Mouse (Mus musculus) embryonic facial prominence, embryonic 14.5 days (tissue): ENCODE measurements around the gene Tcp11l2. TPM values are rescaled to one million over a fixed set of nuclear protein-coding genes. Genes with fewer than 3 reads are reported as not detected.

ENCODE experiments used
- ATAC-seq: fragments of 200-750 bp; cut with Nextera tagmentation; 2 replicates; pipeline ENCODE4 v1.8.0; 2017; ENCODE audit warnings: low read depth, moderate number of reproducible peaks, moderate TSS enrichment
- DNase-seq: peaks from one replicate; pipeline ENCODE4 v3.0.0-alpha.2; 2015; ENCODE audit warnings: low spot score
- H3K27ac ChIP-seq: fragments of 300-500 bp; sonication (generic); replicated peaks from 2 replicates; pipeline ENCODE4 v1.5.1; 2014; ENCODE audit warnings: low read depth, mild to moderate bottlenecking, low read length, moderate library complexity
- H3K27me3 ChIP-seq: fragments of 300-500 bp; sonication (generic); replicated peaks from 2 replicates; pipeline ENCODE4 v1.6.1; 2014; ENCODE audit warnings: low read length; ENCODE audit not compliant: control insufficient read depth, insufficient read depth
- H3K36me3 ChIP-seq: fragments of 300-500 bp; sonication (generic); 2 replicates; pipeline ENCODE4 v1.6.1; 2014; ENCODE audit warnings: low read length, mixed read lengths; ENCODE audit not compliant: control insufficient read depth, insufficient read depth
- H3K4me1 ChIP-seq: fragments of 300-500 bp; sonication (generic); 2 replicates; pipeline ENCODE4 v1.6.1; 2014; ENCODE audit warnings: antibody characterized with exemption, low read length; ENCODE audit not compliant: control insufficient read depth, insufficient read depth
- H3K4me2 ChIP-seq: fragments of 300-500 bp; sonication (generic); 2 replicates; pipeline ENCODE4 v1.6.1; 2014; ENCODE audit warnings: low read depth, mild to moderate bottlenecking, low read length, moderate library complexity, mixed read lengths
- H3K4me3 ChIP-seq: fragments of 300-500 bp; sonication (generic); 2 replicates; pipeline ENCODE4 v1.5.1; 2014; ENCODE audit warnings: low read depth, mild to moderate bottlenecking, low read length
- H3K9ac ChIP-seq: fragments of 300-500 bp; sonication (generic); 2 replicates; pipeline ENCODE4 v1.6.1; 2014; ENCODE audit warnings: low read depth, mild to moderate bottlenecking, low read length, moderate library complexity, mixed read lengths
- H3K9me3 ChIP-seq: fragments of 300-500 bp; sonication (generic); 2 replicates; pipeline ENCODE4 v1.6.1; 2016; ENCODE audit warnings: low read length; ENCODE audit not compliant: control insufficient read depth
- WGBS: fragments of 180-500 bp; shearing (Covaris S2); extraction: QIAGEN DNeasy Blood & Tissue Kit; methylation state at CpG from one replicate; pipeline ENCODE4 v1.1.7; 2014; 5-methylcytosine and 5-hydroxymethylcytosine counted together
- polyA plus RNA-seq: library from polyadenylated mRNA; unstranded; fragments of >200 nt; fragmentation: Nextera tagmentation; extraction: Ambion mirVana; gene quantifications from 2 replicates; pipeline ENCODE4 v1.2.1, GENCODE M21; 2014

Gene Tcp11l2
- polyA plus RNA-seq, 1 experiment from 2014 or later = 20.3 TPM

DNA sequence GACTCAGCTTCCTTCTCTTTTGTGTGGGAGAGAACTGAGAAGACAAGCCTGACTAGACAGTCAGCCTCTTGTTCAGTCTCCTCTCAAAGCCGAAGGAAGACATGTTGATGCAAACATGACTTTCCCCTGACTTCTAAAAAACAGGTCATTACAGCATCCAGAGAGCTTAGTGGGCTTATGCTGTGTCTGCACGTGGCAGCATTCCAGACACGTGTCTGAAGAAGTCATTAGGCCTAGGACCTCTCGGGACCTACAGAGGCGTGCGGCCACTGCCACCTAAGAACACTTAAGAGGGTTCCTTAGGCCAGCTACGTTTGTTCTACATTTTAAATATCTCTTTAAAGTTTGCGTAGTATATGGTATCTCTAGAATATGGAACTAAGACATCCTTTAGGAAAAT is 69.5 kb downstream of the Tcp11l2 start:
- Histone ChIP-seq H3K4me1 (no peaks in the 10 kb centered on the region), H3K36me3 (peaks cover 25% of the 10 kb centered on the region), H3K9ac (no peak overlapping the region), H3K4me3 (no peak overlapping the region), H3K27ac (no peak overlapping the region), H3K4me2 (no peak overlapping the region), H3K27me3 (no peaks in the 10 kb centered on the region), H3K9me3 (no peaks in the 10 kb centered on the region)
- no peak for DNase-seq
- WGBS = 78% methylated on average over 8 of the region's 8 CpGs
- no peak for ATAC-seq

DNA sequence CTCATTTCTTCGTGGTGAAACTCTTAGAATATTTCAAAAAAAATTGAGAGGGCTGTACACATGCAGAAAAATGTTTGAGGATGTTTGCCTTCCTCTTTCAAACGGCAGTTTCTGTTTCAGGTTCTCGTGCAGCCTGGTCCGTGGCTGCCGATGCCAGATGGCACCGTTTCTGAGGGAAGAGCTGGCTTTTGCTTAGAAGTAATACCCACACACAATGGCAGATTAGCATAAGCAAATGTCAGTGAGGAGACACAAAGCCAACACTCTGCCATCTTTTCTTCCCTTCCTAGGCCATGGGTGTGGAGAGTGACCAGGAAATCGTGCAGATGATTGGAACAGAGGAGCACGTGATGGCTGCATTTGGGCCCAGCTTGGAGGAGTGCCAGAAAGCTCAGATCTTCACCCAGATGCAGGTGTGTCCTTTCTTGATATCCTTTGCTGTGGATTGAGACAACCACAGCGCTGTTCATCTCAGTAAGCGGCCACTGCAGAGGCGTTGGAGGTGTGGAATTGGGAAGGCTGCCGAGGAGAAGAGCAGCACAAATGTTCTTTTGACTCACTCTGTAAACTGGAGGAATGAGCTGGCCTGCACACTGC is 70.2 kb downstream of the Tcp11l2 start:
- H3K9me3 ChIP-seq = no peaks in the 10 kb centered on the region
- 85% methylated on average over 12 of the region's 12 CpGs for WGBS
- H3K4me3 ChIP-seq = no peak overlapping the region
- H3K4me1 ChIP-seq = no peaks in the 10 kb centered on the region
- no peak overlapping the region for H3K4me2 ChIP-seq
- no peak for DNase-seq
- H3K9ac ChIP-seq = no peak overlapping the region
- peaks cover 22% of the 10 kb centered on the region for H3K36me3 ChIP-seq
- no peaks in the 10 kb centered on the region for H3K27me3 ChIP-seq
- H3K27ac ChIP-seq = no peak overlapping the region
- no peak for ATAC-seq

- Histone ChIP-seq H3K9me3 (no peaks in the 10 kb centered on the region), H3K27ac (no peak overlapping the region), H3K36me3 (peaks cover 22% of the 10 kb centered on the region), H3K4me3 (no peak overlapping the region), H3K4me1 (no peaks in the 10 kb centered on the region), H3K27me3 (no peaks in the 10 kb centered on the region), H3K9ac (no peak overlapping the region), H3K4me2 (no peak overlapping the region)
- ATAC-seq (no peak), DNase-seq (no peak)
- 85% methylated on average over 5 of the region's 5 CpGs for WGBS
Observed at GRCm38 (mm10) chr10:84647264-84647663, 70.8 kb downstream of the Tcp11l2 start.

GRCm38 (mm10) chr10:84648911-84649310 is 72.5 kb downstream of the Tcp11l2 start:
- no peaks in the 10 kb centered on the region for H3K9me3 ChIP-seq
- WGBS = 84% methylated on average over 4 of the region's 4 CpGs
- ATAC-seq = no peak
- H3K4me3 ChIP-seq = no peak overlapping the region
- no peaks in the 10 kb centered on the region for H3K4me1 ChIP-seq
- H3K36me3 ChIP-seq = peaks cover 22% of the 10 kb centered on the region
- DNase-seq = no peak
- no peak overlapping the region for H3K27ac ChIP-seq
- H3K9ac ChIP-seq = no peak overlapping the region
- no peak overlapping the region for H3K4me2 ChIP-seq
- H3K27me3 ChIP-seq = no peaks in the 10 kb centered on the region

DNA sequence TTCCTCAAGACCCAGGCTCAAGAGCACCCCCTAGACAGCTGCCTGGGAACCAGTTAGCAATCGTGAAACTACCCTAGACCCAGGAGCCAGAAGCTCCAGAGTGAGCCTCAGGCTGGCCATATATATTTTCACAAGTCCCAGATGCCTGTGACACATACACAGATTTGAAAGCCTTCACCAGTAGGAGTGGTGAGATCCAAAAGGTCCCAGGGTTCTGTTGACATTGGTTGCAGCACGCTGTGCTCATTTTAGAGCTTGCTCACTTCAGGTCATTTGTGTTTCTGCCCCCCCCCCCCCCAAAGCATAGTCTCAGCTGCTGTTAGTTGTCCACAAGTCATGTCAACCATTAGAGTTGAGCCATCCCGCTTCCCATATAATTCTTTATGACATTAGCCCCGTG is 77.6 kb downstream of the Tcp11l2 start:
- 78% methylated on average over 4 of the region's 4 CpGs for WGBS
- no peak for ATAC-seq
- Histone ChIP-seq H3K9me3 (no peaks in the 10 kb centered on the region), H3K9ac (no peak overlapping the region), H3K4me1 (no peaks in the 10 kb centered on the region), H3K27me3 (no peaks in the 10 kb centered on the region), H3K36me3 (peaks cover 5% of the 10 kb centered on the region; the same call in 1 of the 2 replicates), H3K4me2 (no peak overlapping the region), H3K4me3 (no peak overlapping the region), H3K27ac (no peak overlapping the region)
- DNase-seq = no peak

DNA sequence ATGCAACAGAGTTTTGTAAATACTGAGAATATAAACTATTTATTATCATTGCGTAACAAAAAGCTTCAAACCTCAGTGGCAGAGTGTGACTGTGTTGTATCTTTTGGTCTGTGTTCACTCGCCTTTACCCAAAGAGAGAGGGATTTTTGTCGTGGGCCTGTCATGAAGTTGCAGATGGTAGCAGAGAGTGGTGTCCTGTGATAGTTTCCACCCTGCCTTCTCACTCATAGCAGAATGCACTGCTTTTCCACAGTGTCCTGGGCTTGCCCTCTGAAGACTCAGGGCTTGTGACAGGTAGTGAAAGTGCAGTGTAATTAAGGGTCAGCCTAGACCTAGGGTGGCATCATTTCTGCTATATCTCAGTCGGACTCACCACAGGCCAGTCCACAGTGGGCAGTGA is 78.3 kb downstream of the Tcp11l2 start:
- DNase-seq (no peak), ATAC-seq (no peak)
- Histone ChIP-seq H3K4me2 (no peak overlapping the region), H3K9ac (no peak overlapping the region), H3K36me3 (peaks cover 5% of the 10 kb centered on the region; the same call in 1 of the 2 replicates), H3K27ac (no peak overlapping the region), H3K27me3 (no peaks in the 10 kb centered on the region), H3K4me1 (no peaks in the 10 kb centered on the region), H3K4me3 (no peak overlapping the region), H3K9me3 (no peaks in the 10 kb centered on the region)
- WGBS = 87% methylated on average over 4 of the region's 4 CpGs

DNA sequence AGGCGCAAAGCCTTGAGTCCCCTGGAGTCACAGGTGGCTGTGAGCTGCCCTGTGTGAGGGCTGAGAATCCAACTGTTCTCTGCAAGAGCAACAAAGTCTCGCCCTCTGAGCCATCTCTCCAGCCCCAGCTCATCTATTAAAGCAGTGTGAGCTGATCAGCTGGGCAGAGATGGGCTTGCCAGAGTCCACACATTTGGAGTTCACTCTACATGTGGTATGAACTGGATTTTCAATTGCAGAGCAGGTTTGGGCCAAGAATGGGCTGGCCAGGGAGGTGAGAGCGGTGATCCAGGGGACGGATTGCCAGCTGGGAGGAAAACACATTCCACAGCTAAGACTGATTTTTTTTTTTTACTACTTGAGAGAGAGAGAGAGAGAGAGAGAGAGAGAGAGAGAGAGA is 80.2 kb downstream of the Tcp11l2 start:
- DNase-seq (peak; percentile 7), ATAC-seq (no peak)
- Histone ChIP-seq H3K9ac (no peak overlapping the region), H3K4me2 (no peak overlapping the region), H3K27me3 (no peaks in the 10 kb centered on the region), H3K4me1 (no peaks in the 10 kb centered on the region), H3K9me3 (no peaks in the 10 kb centered on the region), H3K36me3 (peaks cover 17% of the 10 kb centered on the region), H3K4me3 (no peak overlapping the region), H3K27ac (no peak overlapping the region)
- WGBS = 83% methylated on average over 4 of the region's 4 CpGs

GRCm38 (mm10) chr10:84657437-84658087 is 81.1 kb downstream of the Tcp11l2 start:
- Histone ChIP-seq H3K4me3 (no peak overlapping the region), H3K9me3 (no peaks in the 10 kb centered on the region)

More at GRCm38 (mm10) chr10:84657437-84658087, 81.1 kb downstream of the Tcp11l2 start:
- Histone ChIP-seq H3K27me3 (no peaks in the 10 kb centered on the region), H3K4me2 (no peak overlapping the region), H3K36me3 (peaks cover 18% of the 10 kb centered on the region), H3K4me1 (no peaks in the 10 kb centered on the region), H3K9ac (no peak overlapping the region), H3K27ac (peak overlapping the region; percentile 3; the same call in 1 of the 2 replicates)
- DNase-seq (no peak), ATAC-seq (no peak)
- 51% methylated on average over 6 of the region's 6 CpGs for WGBS
